Mouse (Mus musculus) myocyte (in vitro differentiated cells): ENCODE measurements around the gene Mettl17.

Source experiments
- CEBPB ChIP-seq: IDR thresholded peaks from 2 replicates; pipeline ENCODE4 v1.6.1; 2011; ENCODE audit warnings: mild to moderate bottlenecking, moderate library complexity; ENCODE audit not compliant: poor library complexity, insufficient read depth, severe bottlenecking
- E2F4 ChIP-seq: IDR thresholded peaks from one replicate; pipeline ENCODE4 v1.6.1; 2011; ENCODE audit warnings: mild to moderate bottlenecking, control low read depth, moderate library complexity; ENCODE audit not compliant: insufficient read depth
- MAX ChIP-seq: IDR thresholded peaks from one replicate; pipeline ENCODE4 v1.6.1; 2011; ENCODE audit warnings: low read depth, mild to moderate bottlenecking, control low read depth
- MYOD1 ChIP-seq, 3 experiments: IDR thresholded peaks; one replicate each; pipeline ENCODE4 v1.6.1; 2011; ENCODE audit warnings: control low read depth in 2 of 3, low read depth in 2 of 3, mild to moderate bottlenecking in 2 of 3, moderate library complexity in 1 of 3; ENCODE audit not compliant: insufficient read length in 2 of 3, control insufficient read depth in 1 of 3
- POLR2A ChIP-seq: IDR thresholded peaks from one replicate; pipeline ENCODE4 v1.6.1; 2011; ENCODE audit warnings: low read depth, mild to moderate bottlenecking, control low read depth, moderate library complexity; ENCODE audit not compliant: insufficient read length
- POLR2AphosphoS2 ChIP-seq: IDR thresholded peaks from one replicate; pipeline ENCODE4 v1.6.1; 2011; ENCODE audit warnings: low read depth, control low read depth; ENCODE audit not compliant: insufficient read length
- REST ChIP-seq: IDR thresholded peaks from one replicate; pipeline ENCODE4 v1.6.1; 2011; ENCODE audit warnings: mild to moderate bottlenecking, control low read depth, moderate library complexity; ENCODE audit not compliant: insufficient read depth, insufficient read length
- TCF12 ChIP-seq: IDR thresholded peaks from one replicate; pipeline ENCODE4 v1.6.1; 2011; ENCODE audit warnings: mild to moderate bottlenecking, control low read depth; ENCODE audit not compliant: poor library complexity, insufficient read depth, severe bottlenecking
- USF1 ChIP-seq: IDR thresholded peaks from one replicate; pipeline ENCODE4 v1.6.1; 2011; ENCODE audit warnings: low read depth, mild to moderate bottlenecking, control low read depth, moderate library complexity

GRCm38 (mm10) chr14:51930824-51931223 is 46.2 kb downstream of the Mettl17 start:
- no peak for TF ChIP-seq USF1
- TF ChIP-seq POLR2A = no peak
- no peak for TF ChIP-seq MAX
- TF ChIP-seq E2F4 = no peak
- TF ChIP-seq POLR2AphosphoS2 = no peak
- TF ChIP-seq CEBPB = no peak
- TF ChIP-seq MYOD1 (IDR thresholded peaks at IDR 0.05; ENCODE audit: control insufficient read depth in 1 of 3, insufficient read length in 2 of 3, low read depth in 2 of 3) = no peak
- TF ChIP-seq REST = no peak
- no peak for TF ChIP-seq TCF12
